Mouse (Mus musculus) thymus, postnatal 25 days (tissue): ENCODE data around the gene Btnl10.

Experiments
- DNase-seq: peaks from one replicate; pipeline ENCODE4 v3.0.0; 2022

Gene Btnl10

DNA sequence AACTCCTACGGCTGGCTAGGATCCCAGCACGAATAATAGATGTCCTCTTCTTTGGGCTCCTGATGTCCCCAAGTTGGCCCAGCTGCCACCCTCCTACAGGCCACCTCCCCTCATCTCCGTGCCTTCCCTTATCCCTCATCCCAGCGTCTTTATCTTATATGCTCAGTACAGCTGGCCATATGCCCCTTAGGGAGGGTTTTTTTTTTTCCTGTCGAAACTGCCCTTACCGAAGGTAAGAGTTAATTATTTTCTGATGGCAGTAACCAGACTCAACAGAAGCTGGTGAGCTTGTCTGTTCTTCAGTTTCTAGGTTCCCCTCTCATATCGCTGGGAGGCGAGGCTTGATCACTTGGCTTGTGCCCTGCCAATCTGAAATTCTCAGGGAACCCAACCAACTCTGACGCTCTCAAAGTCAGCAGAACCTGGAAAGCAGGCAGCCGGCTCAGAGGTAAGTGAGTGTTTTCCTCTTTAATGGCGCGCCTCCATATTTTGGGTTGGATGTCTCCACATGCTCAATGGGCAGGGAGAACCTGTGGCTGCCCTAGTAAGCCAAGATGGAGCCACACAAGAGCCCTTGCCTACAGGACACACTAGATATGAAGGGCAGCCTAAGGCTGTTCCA is at the start of gene Btnl10:
Gene Btnl10 (plus strand): TSS at position 164 of the 622 bp plus-strand sequence.
- DNase-seq, result no peak

DNA sequence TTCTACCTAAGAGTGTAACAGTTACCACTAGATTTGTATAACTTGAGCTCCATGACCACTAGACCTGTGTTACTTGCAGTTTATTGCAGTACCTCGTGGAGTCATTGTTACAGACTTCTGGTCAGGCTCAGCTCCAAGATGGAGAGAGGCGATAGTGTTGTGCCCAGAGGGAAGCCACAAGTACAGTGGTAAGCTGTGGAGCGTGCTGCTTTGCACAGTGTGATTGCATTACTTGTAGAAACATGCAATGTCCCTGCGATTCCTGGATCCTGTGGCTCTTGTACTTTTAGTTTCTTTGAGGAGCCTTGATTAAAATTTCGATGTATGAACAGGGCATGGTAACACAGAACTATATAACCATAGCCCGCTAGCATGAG is 49.8 kb upstream of the Btnl10 start:
- DNase-seq, result no peak

DNA sequence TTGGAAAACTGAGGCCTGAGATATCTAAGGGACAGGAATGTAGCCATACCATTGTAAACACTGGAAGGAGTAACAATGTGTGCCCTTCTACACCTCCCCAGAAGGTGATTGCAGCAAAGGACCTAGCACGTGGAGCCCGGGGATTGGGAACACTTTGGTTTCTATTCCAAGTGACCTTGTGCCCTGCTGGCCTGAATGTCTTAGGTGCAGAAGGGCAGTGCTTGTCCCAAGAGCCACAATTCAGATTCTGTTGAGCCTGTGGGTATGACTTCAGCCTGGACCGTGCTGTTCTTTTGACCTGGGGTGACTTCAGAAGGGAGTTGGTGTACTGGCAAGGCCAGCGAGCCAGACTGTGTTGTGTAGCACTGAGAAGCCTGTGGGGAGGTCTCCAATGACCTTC is 46.7 kb upstream of the Btnl10 start:
- DNase-seq, result no peak

DNA sequence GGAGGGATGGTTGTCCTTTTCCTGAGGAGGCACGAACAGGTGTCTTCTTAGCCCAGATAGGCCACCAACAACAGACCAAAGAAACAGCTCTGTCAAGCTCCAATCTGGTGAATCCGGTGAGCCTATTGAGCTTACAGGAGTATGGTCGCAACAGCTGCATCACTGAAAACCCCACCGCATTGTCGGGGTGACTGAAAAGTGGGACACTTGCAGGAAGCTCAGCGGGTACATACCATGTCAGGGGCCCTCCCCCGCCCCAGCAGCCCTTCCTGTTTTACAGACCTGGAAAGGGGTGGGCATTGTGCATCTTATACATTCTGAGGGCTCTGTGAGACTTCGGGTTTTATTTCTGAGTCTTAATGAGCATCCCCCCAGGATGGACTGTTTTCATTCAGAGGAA is 34.0 kb upstream of the Btnl10 start:
- DNase-seq, result peak; percentile 86

DNA sequence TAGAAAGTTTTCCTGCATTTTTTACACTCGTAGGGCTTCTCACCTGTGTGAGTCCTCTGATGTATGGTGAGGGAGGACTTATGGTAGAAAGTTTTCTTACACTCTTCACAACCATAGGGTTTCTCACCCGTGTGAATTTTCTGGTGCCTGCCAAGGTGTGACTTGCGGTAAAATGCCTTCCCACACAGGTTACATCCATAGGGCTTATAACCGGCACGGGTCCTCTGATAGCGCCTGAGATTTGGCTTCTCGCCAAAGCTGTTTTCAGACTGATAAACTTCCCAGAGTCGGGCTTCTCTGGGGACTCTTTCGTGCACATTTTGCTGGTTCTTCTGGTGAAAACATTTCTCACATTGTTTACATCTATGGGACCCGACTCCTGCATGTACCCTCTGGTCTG is 27.2 kb upstream of the Btnl10 start:
- DNase-seq, result no peak

DNA sequence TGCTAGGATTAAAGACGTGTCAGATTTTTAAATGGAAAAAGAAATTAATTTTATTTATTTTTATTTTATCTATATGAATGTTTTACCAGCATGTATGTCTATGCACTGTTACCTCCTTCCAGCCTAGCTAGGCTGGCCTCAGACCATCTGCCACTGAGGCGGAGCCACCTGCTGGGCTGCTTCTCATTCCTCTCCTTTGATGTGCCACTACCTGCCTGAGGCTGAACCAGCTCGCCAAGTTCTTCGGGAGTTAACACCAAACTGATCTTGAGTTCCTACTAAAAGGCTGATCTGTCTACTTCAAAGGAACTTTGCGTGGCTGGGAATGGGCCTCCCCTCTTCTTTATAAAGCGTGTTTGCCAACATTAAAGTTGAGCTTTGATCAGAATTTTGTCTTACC is 23.3 kb upstream of the Btnl10 start:
- peak; percentile 58 for DNase-seq

DNA sequence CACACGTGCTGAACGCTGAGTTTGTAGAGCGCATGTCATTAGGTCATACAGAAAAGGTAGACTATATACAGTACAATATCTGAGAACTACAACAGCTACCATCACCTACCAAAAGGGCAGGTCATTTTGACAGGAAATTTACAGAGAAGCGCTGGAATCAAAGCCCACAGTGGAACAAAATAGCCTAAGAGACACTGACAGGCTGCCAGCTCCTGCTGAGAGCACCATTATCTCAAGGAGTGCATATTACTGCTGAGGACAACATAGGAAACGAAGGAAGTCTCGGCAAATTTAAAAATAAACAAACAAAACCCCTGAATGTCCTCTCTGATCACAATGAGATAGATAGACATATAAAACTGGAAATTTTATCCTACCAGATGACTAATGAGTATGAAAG is 20.2 kb upstream of the Btnl10 start:
- no peak for DNase-seq

DNA sequence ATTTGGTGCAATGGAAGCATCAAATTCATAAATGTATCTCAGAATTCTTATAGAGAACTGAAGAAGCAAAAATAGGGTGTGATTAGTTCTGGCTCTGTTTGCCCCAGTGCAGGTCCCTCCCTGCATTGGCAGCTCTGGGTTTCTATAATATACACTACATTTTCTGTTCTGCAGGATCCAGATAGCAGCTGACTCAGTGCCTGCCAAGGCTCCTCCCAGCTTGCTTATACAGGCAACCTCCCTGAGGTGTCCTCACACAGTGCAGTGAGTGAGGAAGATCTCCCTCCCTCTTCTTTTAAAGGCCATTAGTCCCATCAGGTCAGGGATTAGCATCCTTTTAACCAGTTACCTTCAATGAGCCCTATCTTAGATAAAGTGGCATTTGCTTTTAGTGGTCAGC is 16.6 kb upstream of the Btnl10 start:
- DNase-seq, result no peak

DNA sequence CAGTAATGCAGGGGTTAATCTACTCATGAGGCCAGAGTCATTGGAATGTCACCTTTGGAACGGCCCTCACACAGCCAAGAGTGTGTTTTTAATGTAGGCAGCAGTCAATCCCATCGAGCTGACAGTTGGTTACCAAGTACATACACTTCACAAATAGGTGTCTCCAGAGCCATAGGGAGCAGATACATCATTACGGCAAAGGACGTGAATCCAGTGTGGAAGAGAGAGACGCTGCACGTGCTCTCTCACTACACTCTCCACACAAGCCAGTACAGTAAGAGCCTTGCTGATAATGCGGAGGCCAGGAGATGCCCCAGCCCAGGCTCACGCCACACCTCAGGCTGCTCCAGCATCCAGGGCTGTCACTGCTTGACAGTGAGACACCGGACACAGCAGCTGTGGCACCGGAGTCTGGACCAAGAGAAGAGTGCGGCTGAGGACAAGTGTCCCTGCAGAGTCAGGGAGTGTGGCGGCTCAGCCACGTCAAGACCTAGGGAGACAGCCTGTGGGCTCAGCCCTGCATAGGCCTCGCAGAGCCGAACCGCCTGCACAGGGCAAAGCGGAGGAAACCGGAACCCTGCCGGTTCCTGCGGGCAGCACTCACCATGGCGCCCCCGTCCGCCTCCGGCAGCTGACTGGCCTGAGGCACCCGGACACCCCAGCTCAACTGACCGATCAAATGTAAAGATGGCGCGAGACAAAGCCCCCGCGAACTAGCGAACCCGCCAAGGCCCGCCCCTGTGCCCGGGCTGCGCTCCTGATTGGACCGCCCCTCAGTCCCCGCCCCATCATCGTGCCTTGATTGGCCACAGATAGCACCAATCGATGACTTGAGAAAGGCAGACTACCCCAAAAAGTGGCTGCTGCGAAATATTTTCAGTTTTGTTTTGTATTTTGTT is 13.9 kb upstream of the Btnl10 start, which contains the start of gene Zfp39:
Gene Zfp39 (minus strand): TSS at position 715 of the 899 bp plus-strand sequence.
- peak; percentile 99 for DNase-seq

DNA sequence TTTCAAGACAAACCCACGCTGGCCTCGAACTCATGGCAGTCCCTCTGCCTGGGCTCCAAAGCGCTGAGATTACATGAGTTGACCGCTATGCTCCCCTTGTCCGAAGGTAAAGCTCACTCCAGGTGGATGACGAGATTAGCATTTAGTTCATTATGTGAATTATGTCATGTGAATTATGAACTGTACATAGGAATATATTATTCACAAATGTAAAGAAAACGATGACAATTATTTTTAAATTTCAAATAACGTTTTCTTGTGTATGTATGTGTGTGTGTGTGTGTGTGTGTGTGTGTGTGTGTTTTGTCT is 13.3 kb upstream of the Btnl10 start:
- no peak for DNase-seq

DNA sequence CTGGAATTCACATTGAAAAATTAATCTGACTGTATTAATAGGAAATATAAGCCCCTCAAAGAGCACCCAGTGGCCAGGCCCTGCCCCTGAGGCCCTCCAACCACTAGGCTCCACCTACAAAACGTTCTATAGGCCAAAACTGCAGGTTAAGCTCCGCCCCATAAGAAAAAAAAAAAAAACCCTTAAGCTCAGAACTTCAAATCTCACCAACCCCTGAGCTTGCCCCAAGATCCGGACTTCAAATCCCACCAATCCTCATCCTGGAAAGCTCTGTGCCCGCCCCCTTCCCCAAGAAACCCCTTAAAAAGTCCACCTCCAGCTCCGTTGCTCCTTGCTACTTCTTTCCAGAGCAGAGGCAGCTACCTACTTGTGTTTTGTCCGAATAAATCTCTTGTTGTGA is 12.9 kb upstream of the Btnl10 start:
- no peak for DNase-seq

DNA sequence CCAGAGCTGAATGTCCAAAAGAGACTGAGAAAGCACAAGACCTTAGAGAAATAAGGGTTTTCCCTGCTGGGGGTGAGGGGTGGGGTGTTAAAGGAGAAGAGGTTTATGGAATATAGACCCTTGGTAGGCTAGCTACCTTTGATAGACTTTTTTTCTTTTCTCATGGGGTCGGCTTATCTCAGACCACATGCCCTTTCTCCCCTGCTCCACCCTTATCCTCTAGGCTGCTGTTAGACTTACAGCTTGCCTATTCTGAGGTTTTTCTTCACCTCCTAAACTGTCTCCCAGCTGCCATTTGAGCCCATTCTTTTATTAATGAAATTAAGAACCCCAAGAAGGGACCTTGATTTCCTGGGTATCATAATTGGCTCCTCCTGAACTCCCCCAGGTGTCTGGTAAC is 3.9 kb upstream of the Btnl10 start:
- no peak for DNase-seq

DNA sequence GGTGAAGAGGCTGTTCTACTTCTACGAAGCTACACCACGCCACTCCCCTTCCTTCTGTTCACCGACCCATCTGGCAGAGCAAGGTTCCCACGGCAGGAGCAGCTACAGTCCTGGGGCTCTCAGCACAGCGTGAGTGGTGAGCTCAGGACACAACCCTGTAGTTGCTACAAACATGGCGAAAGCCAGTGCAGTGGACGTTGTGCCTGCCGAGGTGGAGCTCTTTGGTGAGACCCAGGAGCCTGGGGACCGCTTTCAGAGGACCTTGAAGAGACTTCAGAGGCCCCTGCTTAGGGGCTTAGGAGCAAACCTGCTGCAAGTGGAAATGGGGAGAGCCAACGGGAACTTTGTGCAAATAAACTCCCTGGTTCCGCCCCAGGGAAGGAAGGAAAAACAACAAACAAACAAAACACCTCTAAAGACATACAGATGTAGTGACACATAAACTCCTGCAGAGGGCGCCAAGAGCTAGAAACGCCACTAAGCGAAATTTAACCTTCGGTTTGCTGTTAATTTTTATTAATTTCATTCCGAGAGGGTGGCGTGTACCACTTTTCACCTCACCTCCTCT is 3.2 kb upstream of the Btnl10 start:
- peak; percentile 39 for DNase-seq

DNA sequence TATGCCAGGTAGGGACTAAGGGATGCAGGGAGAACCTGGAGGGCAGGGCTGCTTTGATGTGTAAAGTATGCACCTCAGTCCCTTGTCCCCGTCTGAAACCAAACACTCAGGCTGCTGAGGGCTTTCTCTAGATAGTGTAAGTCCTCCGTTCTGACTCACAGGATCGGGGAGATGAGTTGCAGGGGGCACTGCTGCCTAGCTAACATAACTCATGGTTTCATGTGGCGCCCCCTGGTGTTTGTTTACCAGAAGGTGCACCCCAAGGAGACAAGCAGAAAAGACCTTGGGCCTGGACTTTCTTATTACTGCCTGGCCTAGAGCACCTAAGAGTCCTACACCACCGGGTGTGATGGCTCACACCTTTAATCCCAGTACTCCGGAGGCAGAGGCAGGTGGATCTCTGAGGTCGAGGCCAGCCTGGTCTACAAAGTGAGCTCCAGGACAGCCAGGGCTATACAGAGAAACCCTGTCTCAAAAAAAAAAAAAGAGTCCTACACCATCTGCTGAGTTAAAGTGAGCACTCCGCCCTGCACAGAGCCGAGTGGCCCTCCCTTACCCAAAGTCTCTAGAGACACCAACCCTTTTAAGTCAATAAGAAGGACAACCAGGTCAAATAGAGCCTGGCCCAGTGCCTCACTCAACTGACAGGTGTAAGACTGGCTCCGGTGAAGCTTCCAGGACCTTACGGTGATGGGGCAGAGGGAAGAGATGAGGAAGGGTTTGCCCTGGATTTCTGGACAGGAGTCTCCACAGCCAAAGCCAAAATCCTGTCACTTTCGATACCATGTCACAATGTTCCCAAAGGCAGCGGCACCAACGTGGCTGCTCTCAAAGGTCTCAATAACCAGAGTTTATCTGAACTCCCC is 596 bp upstream of the Btnl10 start:
- DNase-seq, result peak; percentile 84

DNA sequence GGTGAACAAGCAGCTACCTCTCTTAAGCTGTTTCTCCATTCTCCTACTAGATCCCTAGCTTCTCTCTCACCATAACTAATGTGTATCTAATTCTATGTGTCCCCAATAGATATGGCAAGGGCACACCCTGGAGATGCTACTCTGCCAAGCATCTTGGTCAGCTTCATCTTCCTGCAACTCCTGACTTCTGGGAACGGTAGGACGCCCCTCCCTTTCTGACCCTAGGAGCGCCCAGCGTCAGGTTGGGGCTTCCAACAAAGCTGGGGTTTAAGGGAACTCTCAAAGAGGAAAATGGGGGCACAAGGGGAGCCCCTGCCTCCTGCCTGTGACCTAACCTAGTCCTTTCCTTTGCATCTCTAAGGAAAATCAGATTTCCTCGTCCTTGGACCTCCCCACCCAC is 1.1 kb downstream of the Btnl10 start:
- DNase-seq, result no peak

DNA sequence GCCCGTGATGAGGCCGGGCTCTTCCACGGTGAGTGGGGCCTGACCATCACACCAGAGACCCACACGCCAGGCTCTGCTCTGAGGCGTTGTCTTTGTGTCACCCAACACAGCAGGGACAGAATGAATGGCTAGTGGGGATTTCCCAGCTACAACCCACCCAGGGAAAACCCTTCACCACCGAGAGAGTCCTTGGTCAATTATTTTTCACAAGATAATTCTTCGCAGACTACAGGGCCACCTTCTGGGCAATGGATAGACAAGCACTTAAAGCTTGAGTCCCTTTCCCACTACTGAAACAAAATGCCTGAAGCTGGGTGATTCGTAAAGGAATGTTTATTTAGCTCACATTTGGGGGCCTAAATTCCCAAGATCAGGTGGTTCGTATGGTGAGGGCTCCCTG is 4.7 kb downstream of the Btnl10 start:
- no peak for DNase-seq

DNA sequence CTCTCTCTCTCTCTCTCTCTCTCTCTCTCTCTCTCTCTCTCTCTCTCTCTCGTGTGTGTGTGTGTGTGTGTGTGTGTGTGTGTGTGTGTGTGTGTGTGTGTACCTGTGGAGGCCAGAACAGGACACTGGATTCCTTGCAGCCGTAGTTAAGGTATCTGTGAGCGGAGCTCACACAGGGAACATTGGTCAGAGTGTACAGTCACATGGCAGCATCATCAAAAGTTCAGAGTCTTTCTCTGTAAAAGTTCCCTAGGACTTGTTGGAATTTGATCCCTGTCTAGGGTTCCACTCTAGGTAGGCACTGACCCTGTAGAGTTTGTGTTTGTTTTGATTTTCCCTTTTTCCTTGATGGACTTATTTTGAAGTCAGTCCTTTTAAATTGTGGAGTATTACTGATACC is 8.9 kb downstream of the Btnl10 start:
- no peak for DNase-seq

DNA sequence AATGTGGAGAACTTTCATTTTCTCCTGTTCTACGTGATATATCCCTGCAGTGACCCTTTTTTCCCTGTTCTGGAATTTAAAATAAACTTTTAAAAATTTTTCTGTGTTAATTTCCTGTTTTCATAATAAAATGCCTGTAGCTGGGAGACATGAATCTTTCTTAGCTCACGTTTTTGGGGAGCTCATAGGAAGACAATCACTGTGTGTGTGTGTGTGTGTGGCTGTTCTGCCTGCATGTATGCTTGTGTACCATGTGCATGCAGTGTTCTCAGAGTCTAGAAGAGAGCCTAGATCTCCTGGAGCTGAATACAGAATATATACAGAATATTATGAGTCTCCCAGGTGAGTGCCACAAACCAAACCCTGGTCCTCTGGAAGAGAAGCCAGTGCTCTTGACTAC is 9.3 kb downstream of the Btnl10 start:
- DNase-seq, result no peak

DNA sequence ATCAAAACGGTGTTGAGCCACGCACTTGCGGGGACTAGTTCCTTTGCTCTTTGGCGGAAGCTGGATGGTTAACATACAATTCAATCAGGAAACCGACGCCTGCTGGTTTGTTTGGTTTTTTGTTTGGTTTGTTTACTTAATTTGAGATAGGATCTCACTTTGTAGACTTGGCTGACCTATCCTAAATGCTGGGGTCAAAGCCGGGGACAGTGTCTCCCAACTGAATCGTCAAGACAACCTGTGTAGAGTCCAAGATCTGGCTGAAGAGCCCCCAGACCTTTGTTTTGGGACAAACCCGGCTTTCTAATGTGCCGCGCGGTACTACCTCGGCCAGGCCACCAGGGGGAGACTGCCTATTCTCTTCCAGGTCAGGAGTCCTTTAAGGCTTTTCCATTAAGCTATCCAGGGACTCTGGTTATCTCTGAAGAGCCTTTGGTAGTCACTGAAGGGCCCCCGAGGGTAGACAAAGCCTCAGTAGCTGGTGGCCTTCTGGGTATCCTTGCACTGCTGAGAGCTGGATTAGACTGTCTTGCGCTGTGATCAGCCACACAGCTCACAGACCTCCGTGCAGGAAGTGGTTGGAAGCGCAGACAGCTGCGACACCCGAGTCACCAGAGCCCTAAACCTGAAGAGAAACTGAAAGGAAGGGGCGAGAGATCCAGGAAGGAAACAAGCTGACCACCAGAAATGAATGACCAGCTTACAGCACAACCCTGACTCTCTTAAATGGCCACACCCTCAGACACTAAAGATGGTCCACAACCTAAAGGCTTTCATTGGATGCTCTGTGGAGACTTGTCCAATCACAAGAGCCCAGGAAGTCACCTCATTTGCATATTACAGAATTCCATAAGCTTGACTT is 10.3 kb downstream of the Btnl10 start:
- DNase-seq, result peak; percentile 80

DNA sequence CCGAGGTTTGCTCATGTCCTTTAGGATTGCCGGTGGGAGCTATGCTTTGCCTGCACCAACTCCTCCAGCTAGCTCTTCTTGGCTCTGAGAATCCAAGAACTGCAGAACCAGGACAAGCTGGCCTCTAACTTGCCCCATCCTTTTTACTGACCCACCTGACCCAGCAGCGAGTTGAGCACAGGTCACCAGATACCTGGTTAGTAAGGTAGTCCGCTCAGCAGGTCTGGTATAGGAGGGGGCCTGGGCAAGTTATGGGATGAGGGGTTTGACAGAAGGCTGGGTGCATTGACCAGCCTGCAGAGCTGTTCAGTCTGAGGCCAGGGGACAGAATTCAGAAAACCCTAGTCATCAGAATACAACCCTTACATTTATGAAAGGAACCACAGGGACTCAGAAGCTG is 11.3 kb downstream of the Btnl10 start:
- no peak for DNase-seq

DNA sequence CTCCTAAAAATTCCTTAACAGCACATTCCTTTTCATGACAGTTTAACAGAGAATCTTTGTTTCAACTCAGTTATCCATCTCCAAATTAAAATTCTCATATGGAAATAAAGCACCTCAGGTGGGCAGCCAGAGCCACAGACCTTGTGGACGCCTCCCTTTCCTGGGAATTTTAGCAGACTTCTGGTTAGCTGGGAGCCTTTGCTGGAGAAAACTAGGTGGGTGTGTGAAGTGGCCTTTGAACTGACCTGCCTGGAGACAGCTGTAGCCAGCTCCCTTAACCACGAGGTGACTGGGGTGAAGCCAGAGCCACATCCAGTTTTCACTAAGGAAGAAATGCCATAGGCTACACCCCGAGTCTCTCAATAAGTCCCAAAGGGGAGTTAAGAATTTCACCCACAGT is 11.9 kb downstream of the Btnl10 start:
- DNase-seq, result no peak

DNA sequence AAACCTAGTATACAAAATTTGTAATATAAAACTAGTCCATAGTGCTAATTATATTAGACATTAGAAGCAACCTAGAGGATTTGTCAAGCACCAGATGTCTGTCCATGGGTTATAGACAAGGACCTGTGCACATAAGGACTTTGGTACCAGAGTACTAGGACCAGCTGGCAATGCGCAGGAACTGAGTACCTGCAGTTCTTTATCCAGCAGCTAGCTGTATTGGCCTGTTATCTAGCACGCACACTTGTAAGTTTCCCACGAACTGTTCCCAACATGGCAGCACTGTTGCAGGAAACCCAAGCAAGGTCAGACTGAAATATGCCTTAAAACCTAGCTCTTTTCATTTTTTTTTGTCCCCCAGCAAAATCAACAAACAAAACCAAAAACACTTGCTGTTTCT is 12.5 kb downstream of the Btnl10 start:
- DNase-seq, result no peak
